Mouse (Mus musculus): ENCODE data around the gene Oas1h. TPM values are rescaled to one million over a fixed set of nuclear protein-coding genes. Genes with fewer than 3 reads are reported as not detected.
A peak's percentile ranks its signal among the peaks of the same experiment; 100 is the strongest.
"Not testable (repeated sequence)": the region's sequence is repeated elsewhere in the genome, so short reads cannot be mapped to it uniquely, and the experiment has no call there.

The Oas1h gene
- polyA plus RNA-seq, 1 experiment, result not detected

- WGBS, result 79% methylated on average over 7 of the region's 7 CpGs
- Histone ChIP-seq H3K4me1 (ENCODE audit: control insufficient read depth, insufficient read depth, low read length) (no peaks in the 10 kb centered on the region), H3K4me3 (replicated peaks; ENCODE audit: control insufficient read depth, low read depth, low read length) (no peak overlapping the region), H3K27ac (ENCODE audit: control insufficient read depth, insufficient read depth, low read depth, low read length, poor library complexity) (no peak overlapping the region)
- TF ChIP-seq CTCF (IDR thresholded peaks at IDR 0.05; ENCODE audit: control insufficient read depth, insufficient read depth, low read length) (no peak), POLR2A (IDR thresholded peaks at IDR 0.05; ENCODE audit: borderline replicate concordance, control insufficient read depth, low read depth, low read length) (no peak)
These were observed 9.6 kb downstream of the Oas1h start for GRCm38 (mm10) chr5:120870782-120871181.

- H3K4me1 ChIP-seq (ENCODE audit: control insufficient read depth, insufficient read depth, low read length), result no peaks in the 10 kb centered on the region
- H3K4me3 ChIP-seq (replicated peaks; ENCODE audit: control insufficient read depth, low read depth, low read length), result no peak overlapping the region
- no peak overlapping the region for H3K27ac ChIP-seq (ENCODE audit: control insufficient read depth, insufficient read depth, low read depth, low read length, poor library complexity)
- TF ChIP-seq CTCF (IDR thresholded peaks at IDR 0.05; ENCODE audit: control insufficient read depth, insufficient read depth, low read length), result no peak
- no peak for TF ChIP-seq POLR2A (IDR thresholded peaks at IDR 0.05; ENCODE audit: borderline replicate concordance, control insufficient read depth, low read depth, low read length)
- 40% methylated on average over 2 of the region's 2 CpGs for WGBS
These were observed 10.2 kb downstream of the Oas1h start for GRCm38 (mm10) chr5:120871469-120871868.

- not testable (repeated sequence) for H3K4me1 ChIP-seq (ENCODE audit: control insufficient read depth, insufficient read depth, low read length); H3K27ac ChIP-seq (ENCODE audit: control insufficient read depth, insufficient read depth, low read depth, low read length, poor library complexity); H3K4me3 ChIP-seq (replicated peaks; ENCODE audit: control insufficient read depth, low read depth, low read length)
- 65% methylated on average over 2 of the region's 3 CpGs for WGBS
These were observed 15.6 kb downstream of the Oas1h start for GRCm38 (mm10) chr5:120876839-120877238.

- not testable (repeated sequence) for H3K4me1 ChIP-seq (ENCODE audit: control insufficient read depth, insufficient read depth, low read length); H3K4me3 ChIP-seq (replicated peaks; ENCODE audit: control insufficient read depth, low read depth, low read length); H3K27ac ChIP-seq (ENCODE audit: control insufficient read depth, insufficient read depth, low read depth, low read length, poor library complexity)
- whole genome bisulfite sequencing, result 75% methylated on average over 2 of the region's 2 CpGs
These were observed 16.2 kb downstream of the Oas1h start for GRCm38 (mm10) chr5:120877407-120877806.

GRCm38 (mm10) chr5:120878803-120879202, 17.6 kb downstream of the Oas1h start:
- H3K4me3 ChIP-seq (replicated peaks; ENCODE audit: control insufficient read depth, low read depth, low read length), result not testable (repeated sequence)

GRCm38 (mm10) chr5:120881681-120882080, 20.5 kb downstream of the Oas1h start:
- not testable (repeated sequence) for H3K4me1 ChIP-seq (ENCODE audit: control insufficient read depth, insufficient read depth, low read length); H3K4me3 ChIP-seq (replicated peaks; ENCODE audit: control insufficient read depth, low read depth, low read length); H3K27ac ChIP-seq (ENCODE audit: control insufficient read depth, insufficient read depth, low read depth, low read length, poor library complexity)
- 88% methylated on average over 6 of the region's 6 CpGs for WGBS

More at GRCm38 (mm10) chr5:120878803-120879202, 17.6 kb downstream of the Oas1h start:
- H3K27ac ChIP-seq (ENCODE audit: control insufficient read depth, insufficient read depth, low read depth, low read length, poor library complexity); H3K4me1 ChIP-seq (ENCODE audit: control insufficient read depth, insufficient read depth, low read length): not testable (repeated sequence)
- 66% methylated on average over 2 of the region's 2 CpGs for WGBS

GRCm38 (mm10) chr5:120887413-120887812, 26.2 kb downstream of the Oas1h start, which contains the start of gene Oas1g:
Oas1g (minus strand) TSS chr5:120887613.
- H3K4me1 ChIP-seq (ENCODE audit: control insufficient read depth, insufficient read depth, low read length); H3K27ac ChIP-seq (ENCODE audit: control insufficient read depth, insufficient read depth, low read depth, low read length, poor library complexity): not testable (repeated sequence)
- H3K4me3 ChIP-seq (replicated peaks; ENCODE audit: control insufficient read depth, low read depth, low read length), result peak within 1 kb of the TSS; percentile 42
- WGBS, result 26% methylated on average over 6 of the region's 9 CpGs

- WGBS, result 42% methylated on average over 6 of the region's 6 CpGs
- Histone ChIP-seq H3K4me3 (replicated peaks; ENCODE audit: control insufficient read depth, low read depth, low read length) (no peak overlapping the region), H3K4me1 (ENCODE audit: control insufficient read depth, insufficient read depth, low read length) (no peaks in the 10 kb centered on the region; the same call in 1 of the 2 replicates), H3K27ac (ENCODE audit: control insufficient read depth, insufficient read depth, low read depth, low read length, poor library complexity) (no peak overlapping the region)
- TF ChIP-seq CTCF (IDR thresholded peaks at IDR 0.05; ENCODE audit: control insufficient read depth, insufficient read depth, low read length) (no peak), POLR2A (IDR thresholded peaks at IDR 0.05; ENCODE audit: borderline replicate concordance, control insufficient read depth, low read depth, low read length) (no peak)
These were observed 26.6 kb downstream of the Oas1h start for GRCm38 (mm10) chr5:120887831-120888230.

GRCm38 (mm10) chr5:120888294-120888815, 27.1 kb downstream of the Oas1h start:
- not testable (repeated sequence) for H3K4me3 ChIP-seq (replicated peaks; ENCODE audit: control insufficient read depth, low read depth, low read length)

GRCm38 (mm10) chr5:120890026-120890425, 28.8 kb downstream of the Oas1h start:
- Histone ChIP-seq H3K27ac (ENCODE audit: control insufficient read depth, insufficient read depth, low read depth, low read length, poor library complexity) (no peak overlapping the region), H3K4me1 (ENCODE audit: control insufficient read depth, insufficient read depth, low read length) (no peaks in the 10 kb centered on the region; the same call in 1 of the 2 replicates), H3K4me3 (replicated peaks; ENCODE audit: control insufficient read depth, low read depth, low read length) (no peak overlapping the region)
- TF ChIP-seq POLR2A (IDR thresholded peaks at IDR 0.05; ENCODE audit: borderline replicate concordance, control insufficient read depth, low read depth, low read length), result no peak
- TF ChIP-seq CTCF (IDR thresholded peaks at IDR 0.05; ENCODE audit: control insufficient read depth, insufficient read depth, low read length), result no peak
- 76% methylated on average over 2 of the region's 2 CpGs for WGBS

More at GRCm38 (mm10) chr5:120888294-120888815, 27.1 kb downstream of the Oas1h start:
- not testable (repeated sequence) for H3K4me1 ChIP-seq (ENCODE audit: control insufficient read depth, insufficient read depth, low read length); H3K27ac ChIP-seq (ENCODE audit: control insufficient read depth, insufficient read depth, low read depth, low read length, poor library complexity)
- 39% methylated on average over 4 of the region's 4 CpGs for WGBS

Measured in bone marrow, adult 2 months (tissue).